Mouse (Mus musculus): ENCODE results near the gene Znrf2. TPM values are rescaled to one million over a fixed set of nuclear protein-coding genes. Genes with fewer than 3 reads are reported as not detected.
A peak's percentile ranks its signal among the peaks of the same experiment; 100 is the strongest.

The Znrf2 gene
- polyA plus RNA-seq, 1 experiment from 2014 or later = 6.2 TPM

DNA sequence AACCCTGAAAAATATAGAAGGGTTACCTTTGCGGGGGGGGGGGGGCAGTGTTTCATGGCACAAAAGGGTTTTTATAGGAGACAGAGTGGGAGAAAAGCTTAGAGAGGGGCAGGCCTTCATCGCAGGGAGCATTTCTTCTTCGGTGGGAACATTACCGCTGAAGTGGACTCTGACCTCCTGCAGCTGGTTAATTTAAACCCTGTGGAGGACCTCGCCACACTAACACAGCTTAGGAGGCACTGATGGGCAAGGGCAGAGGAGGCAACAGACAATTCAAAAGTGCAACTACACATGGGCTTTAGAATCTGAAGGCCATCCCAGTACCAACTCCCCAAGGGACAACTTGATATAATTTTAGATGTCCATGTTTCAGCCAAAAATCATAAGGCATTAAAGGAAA lies 20.7 kb upstream of the Znrf2 start:
- Histone ChIP-seq H3K27me3 (ENCODE audit: control insufficient read depth, insufficient read depth, low read depth, low read length) (no peaks in the 10 kb centered on the region), H3K9me3 (replicated peaks; ENCODE audit: control insufficient read depth, low read length, poor library complexity, severe bottlenecking) (no peaks in the 10 kb centered on the region), H3K4me1 (ENCODE audit: control insufficient read depth, insufficient read depth, low read length) (no peaks in the 10 kb centered on the region), H3K4me2 (ENCODE audit: low read length) (no peak overlapping the region), H3K4me3 (ENCODE audit: low read depth, low read length) (no peak overlapping the region), H3K36me3 (ENCODE audit: control insufficient read depth, insufficient read depth, low read length) (no peaks in the 10 kb centered on the region), H3K9ac (ENCODE audit: low read depth, low read length) (no peak overlapping the region), H3K27ac (ENCODE audit: low read length) (no peak overlapping the region)
- WGBS = 69% methylated on average over 5 of the region's 5 CpGs
- no peak for ATAC-seq

DNA sequence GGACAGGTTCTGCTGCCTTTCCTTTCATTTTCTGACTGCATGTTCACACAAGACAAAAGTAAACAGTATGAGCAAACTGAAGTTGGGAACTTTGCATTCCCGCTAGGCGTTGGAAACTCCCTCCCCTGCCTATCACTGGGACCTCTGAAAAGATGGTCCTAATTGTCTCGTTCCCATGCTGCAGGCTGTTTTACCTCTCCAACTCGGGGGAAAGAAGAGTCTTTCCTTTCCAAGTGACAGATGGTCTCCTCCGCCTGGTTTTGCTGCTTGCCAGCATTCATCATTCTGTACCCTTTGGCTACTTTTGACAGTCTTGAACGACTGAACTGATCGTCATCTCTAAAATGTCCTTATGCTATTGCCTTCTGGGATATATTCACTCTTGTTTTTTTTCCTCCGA lies 14.4 kb upstream of the Znrf2 start:
- Histone ChIP-seq H3K4me1 (ENCODE audit: control insufficient read depth, insufficient read depth, low read length) (no peaks in the 10 kb centered on the region), H3K27ac (ENCODE audit: low read length) (no peak overlapping the region), H3K27me3 (ENCODE audit: control insufficient read depth, insufficient read depth, low read depth, low read length) (no peaks in the 10 kb centered on the region), H3K4me2 (ENCODE audit: low read length) (no peak overlapping the region), H3K36me3 (ENCODE audit: control insufficient read depth, insufficient read depth, low read length) (no peaks in the 10 kb centered on the region), H3K4me3 (ENCODE audit: low read depth, low read length) (no peak overlapping the region), H3K9ac (ENCODE audit: low read depth, low read length) (no peak overlapping the region), H3K9me3 (replicated peaks; ENCODE audit: control insufficient read depth, low read length, poor library complexity, severe bottlenecking) (no peaks in the 10 kb centered on the region)
- 68% methylated on average over 8 of the region's 8 CpGs for WGBS
- no peak for ATAC-seq

DNA sequence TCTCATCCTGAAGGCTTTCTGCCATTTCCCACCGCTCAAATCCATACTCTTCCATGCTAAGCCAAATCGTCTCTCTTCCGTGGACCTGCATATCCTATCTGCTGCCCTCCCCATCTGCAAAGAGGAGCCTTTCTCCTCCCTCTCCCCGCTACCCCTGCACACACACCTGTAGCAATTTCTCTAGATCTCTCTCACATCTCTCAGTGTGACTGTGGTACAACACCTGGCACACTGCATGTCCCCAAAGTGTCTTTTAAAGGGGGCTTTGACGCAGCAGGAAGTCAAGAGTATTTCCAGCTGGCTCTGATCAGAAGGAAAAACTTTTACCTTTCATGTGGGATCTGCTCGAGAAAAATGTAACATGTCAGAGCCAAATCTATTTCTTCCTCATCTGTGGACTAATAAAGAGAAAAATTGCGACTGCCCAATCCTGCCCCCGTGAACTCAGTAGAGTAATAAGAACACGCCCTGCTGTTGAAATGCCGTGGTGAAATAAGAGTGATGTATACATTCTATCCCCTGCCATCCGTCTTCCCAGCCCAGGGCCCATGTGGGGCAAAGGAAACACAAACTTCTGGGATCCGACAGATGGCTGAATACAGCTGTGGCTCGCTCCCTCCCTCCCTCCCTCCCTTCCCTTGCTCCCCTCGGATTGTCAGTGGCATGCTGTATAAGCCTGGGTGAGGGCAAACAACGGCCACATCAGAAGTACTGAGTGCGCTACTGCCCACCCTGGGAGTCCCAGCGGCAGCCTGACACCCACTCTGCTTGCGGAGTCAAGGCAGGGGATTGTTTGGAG lies 12.5 kb upstream of the Znrf2 start:
- Histone ChIP-seq H3K27ac (ENCODE audit: low read length) (no peak overlapping the region), H3K9me3 (replicated peaks; ENCODE audit: control insufficient read depth, low read length, poor library complexity, severe bottlenecking) (no peaks in the 10 kb centered on the region), H3K36me3 (ENCODE audit: control insufficient read depth, insufficient read depth, low read length) (no peaks in the 10 kb centered on the region), H3K4me1 (ENCODE audit: control insufficient read depth, insufficient read depth, low read length) (no peaks in the 10 kb centered on the region), H3K4me2 (ENCODE audit: low read length) (no peak overlapping the region), H3K27me3 (ENCODE audit: control insufficient read depth, insufficient read depth, low read depth, low read length) (no peaks in the 10 kb centered on the region), H3K9ac (ENCODE audit: low read depth, low read length) (no peak overlapping the region), H3K4me3 (ENCODE audit: low read depth, low read length) (no peak overlapping the region)
- 68% methylated on average over 17 of the region's 18 CpGs for WGBS
- ATAC-seq = no peak

DNA sequence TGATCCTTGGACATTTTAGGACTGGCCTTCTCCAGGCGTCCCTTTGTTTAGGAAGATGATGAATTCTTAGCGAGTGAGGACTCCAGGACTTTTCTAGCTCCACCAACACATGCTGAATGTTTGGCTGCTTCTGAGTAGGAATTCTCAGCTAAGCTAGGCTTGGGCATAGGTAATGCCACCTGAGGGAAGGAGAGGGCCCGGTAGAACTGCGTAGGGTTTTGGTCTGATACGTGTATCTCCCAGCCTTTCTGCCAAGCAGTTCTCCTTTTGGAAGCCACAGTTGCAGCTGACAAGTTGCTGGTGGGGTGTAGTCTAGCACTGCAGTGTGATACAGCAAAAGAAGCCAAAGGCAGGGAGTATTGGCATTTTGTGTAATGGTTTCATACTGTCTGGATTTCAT lies 10.9 kb upstream of the Znrf2 start:
- Histone ChIP-seq H3K4me2 (ENCODE audit: low read length) (no peak overlapping the region), H3K27ac (ENCODE audit: low read length) (no peak overlapping the region), H3K27me3 (ENCODE audit: control insufficient read depth, insufficient read depth, low read depth, low read length) (no peaks in the 10 kb centered on the region), H3K9me3 (replicated peaks; ENCODE audit: control insufficient read depth, low read length, poor library complexity, severe bottlenecking) (no peaks in the 10 kb centered on the region), H3K36me3 (ENCODE audit: control insufficient read depth, insufficient read depth, low read length) (no peaks in the 10 kb centered on the region), H3K4me1 (ENCODE audit: control insufficient read depth, insufficient read depth, low read length) (no peaks in the 10 kb centered on the region), H3K4me3 (ENCODE audit: low read depth, low read length) (no peak overlapping the region), H3K9ac (ENCODE audit: low read depth, low read length) (no peak overlapping the region)
- WGBS = 84% methylated on average over 5 of the region's 5 CpGs
- no peak for ATAC-seq

DNA sequence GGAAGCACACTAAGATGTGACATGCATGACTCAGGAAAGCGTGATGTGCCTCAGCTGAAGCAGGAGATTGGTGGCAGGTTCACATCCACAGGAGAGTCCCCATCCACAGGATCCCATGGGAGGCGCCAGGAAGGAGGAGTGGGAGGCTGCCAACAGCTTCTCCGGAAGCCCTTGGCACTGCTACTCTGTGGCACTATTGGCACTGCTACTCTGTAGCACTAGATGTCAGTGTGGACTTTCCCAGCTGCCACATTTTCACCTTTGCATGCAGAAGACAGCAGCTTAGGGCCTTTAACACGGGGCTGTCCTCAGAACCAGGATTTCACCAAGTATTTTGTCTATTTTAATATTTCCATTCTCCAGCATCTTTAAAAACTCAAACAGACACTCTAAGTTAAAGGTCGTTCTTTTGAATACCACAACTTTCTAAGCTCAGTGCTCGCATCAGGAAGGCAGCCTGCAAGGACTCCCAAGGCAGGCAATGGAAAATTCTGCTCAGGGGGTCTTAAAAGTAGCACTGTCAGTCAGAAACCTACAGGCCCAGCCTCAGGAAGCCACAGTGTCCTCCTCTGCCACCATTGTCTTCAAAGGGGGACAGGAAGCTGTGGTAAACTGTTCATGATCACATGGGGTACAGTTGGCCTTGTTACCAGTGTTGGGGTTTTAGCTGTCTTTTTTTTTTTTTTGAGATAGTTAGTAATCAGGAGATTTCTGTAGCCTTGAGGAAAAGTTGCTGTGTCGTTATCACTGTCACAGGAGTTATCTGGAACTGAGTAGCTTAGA lies 7.0 kb upstream of the Znrf2 start:
- no peaks in the 10 kb centered on the region for H3K9me3 ChIP-seq (replicated peaks; ENCODE audit: control insufficient read depth, low read length, poor library complexity, severe bottlenecking)
- ATAC-seq = peak; percentile 60; the same call in 1 of the 2 replicates
- H3K27ac ChIP-seq (ENCODE audit: low read length) = no peak overlapping the region
- H3K9ac ChIP-seq (ENCODE audit: low read depth, low read length) = no peak overlapping the region
- no peaks in the 10 kb centered on the region for H3K4me1 ChIP-seq (ENCODE audit: control insufficient read depth, insufficient read depth, low read length)
- H3K36me3 ChIP-seq (ENCODE audit: control insufficient read depth, insufficient read depth, low read length) = no peaks in the 10 kb centered on the region
- H3K27me3 ChIP-seq (ENCODE audit: control insufficient read depth, insufficient read depth, low read depth, low read length) = no peaks in the 10 kb centered on the region
- no peak overlapping the region for H3K4me2 ChIP-seq (ENCODE audit: low read length)
- 65% methylated on average over 7 of the region's 7 CpGs for WGBS
- no peak overlapping the region for H3K4me3 ChIP-seq (ENCODE audit: low read depth, low read length)

DNA sequence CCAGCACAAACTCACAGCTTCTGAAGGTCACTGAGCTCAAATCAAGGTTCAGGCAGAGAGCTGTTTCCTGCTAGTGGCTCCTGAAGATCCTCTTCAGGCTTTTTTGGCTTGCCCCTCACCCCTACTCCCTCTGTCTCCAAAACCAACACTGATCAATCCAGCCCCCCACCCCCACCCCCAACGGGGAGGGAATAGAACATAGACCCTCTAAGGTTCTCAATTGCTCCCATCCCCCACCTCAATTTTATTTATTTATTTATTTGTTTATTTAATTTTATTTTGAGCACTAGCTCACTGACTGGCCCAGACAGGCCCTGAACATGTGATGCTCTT lies 6.4 kb upstream of the Znrf2 start:
- Histone ChIP-seq H3K27ac (ENCODE audit: low read length) (no peak overlapping the region), H3K4me1 (ENCODE audit: control insufficient read depth, insufficient read depth, low read length) (no peaks in the 10 kb centered on the region), H3K4me3 (ENCODE audit: low read depth, low read length) (no peak overlapping the region), H3K27me3 (ENCODE audit: control insufficient read depth, insufficient read depth, low read depth, low read length) (no peaks in the 10 kb centered on the region), H3K36me3 (ENCODE audit: control insufficient read depth, insufficient read depth, low read length) (no peaks in the 10 kb centered on the region), H3K4me2 (ENCODE audit: low read length) (no peak overlapping the region), H3K9me3 (replicated peaks; ENCODE audit: control insufficient read depth, low read length, poor library complexity, severe bottlenecking) (no peaks in the 10 kb centered on the region), H3K9ac (ENCODE audit: low read depth, low read length) (no peak overlapping the region)
- WGBS = 79% methylated on average over 1 of the region's 1 CpGs
- ATAC-seq = no peak

DNA sequence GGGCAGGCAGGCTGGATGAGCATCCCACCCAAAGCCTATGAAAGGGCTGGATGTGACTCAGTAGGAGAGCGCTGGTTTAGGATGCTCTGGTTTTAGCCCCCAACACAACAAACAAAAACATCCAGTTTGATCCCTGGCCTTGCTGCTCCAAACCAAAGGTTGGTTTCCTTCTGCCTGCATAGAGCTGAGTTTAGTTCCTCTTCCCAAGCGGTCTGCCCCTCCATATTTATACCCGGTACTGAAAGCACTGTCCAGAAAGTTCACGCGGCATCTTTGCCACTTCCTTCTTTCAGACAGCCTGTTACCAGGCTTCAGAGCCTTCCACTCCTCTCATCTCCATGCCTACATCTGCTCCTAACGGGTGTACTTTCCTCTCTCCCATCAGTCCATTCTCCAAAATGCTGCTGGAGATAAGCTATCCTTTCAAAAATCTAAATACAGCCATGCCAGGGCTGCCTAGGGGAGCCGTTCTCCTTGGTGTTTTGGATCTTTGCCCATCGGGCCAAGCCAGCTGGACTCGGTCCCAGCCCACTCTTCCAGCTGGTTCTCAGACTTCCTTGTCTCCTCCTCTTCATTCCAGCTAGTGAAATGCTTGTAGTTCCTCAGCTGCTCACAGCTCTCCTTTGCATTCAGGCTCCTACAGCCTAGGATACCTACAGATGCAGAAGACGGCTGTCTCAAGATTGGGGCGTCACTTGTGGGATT lies 5.0 kb upstream of the Znrf2 start:
- no peak for ATAC-seq
- no peaks in the 10 kb centered on the region for H3K9me3 ChIP-seq (replicated peaks; ENCODE audit: control insufficient read depth, low read length, poor library complexity, severe bottlenecking)
- H3K36me3 ChIP-seq (ENCODE audit: control insufficient read depth, insufficient read depth, low read length) = no peaks in the 10 kb centered on the region
- peaks cover 5% of the 10 kb centered on the region for H3K4me1 ChIP-seq (ENCODE audit: control insufficient read depth, insufficient read depth, low read length)
- H3K4me2 ChIP-seq (ENCODE audit: low read length) = no peak overlapping the region
- 70% methylated on average over 11 of the region's 11 CpGs for WGBS
- no peak overlapping the region for H3K4me3 ChIP-seq (ENCODE audit: low read depth, low read length)
- no peaks in the 10 kb centered on the region for H3K27me3 ChIP-seq (ENCODE audit: control insufficient read depth, insufficient read depth, low read depth, low read length)
- H3K27ac ChIP-seq (ENCODE audit: low read length) = no peak overlapping the region
- no peak overlapping the region for H3K9ac ChIP-seq (ENCODE audit: low read depth, low read length)

DNA sequence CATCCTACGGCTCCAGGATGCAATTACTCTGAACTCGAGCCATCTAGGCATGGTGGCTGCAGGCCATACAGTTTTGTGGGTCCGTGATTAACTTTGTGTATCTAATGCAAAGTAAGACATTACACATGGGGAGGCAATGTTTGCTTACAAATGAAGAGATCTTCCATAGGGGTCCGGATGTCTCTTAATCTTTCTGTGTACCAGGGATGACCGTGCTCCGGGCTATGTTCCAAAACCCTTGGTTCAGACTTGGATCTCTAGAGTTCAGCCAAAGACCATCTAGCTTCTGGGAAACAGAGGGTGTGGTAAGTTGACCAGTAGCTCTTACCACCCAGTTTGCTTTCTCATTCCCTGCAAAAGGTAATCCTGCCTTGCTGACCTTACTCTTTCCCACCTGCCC lies 4.4 kb upstream of the Znrf2 start:
- no peaks in the 10 kb centered on the region for H3K27me3 ChIP-seq (ENCODE audit: control insufficient read depth, insufficient read depth, low read depth, low read length)
- H3K27ac ChIP-seq (ENCODE audit: low read length) = no peak overlapping the region
- peaks cover 5% of the 10 kb centered on the region for H3K4me1 ChIP-seq (ENCODE audit: control insufficient read depth, insufficient read depth, low read length)
- H3K9ac ChIP-seq (ENCODE audit: low read depth, low read length) = no peak overlapping the region
- H3K36me3 ChIP-seq (ENCODE audit: control insufficient read depth, insufficient read depth, low read length) = no peaks in the 10 kb centered on the region
- ATAC-seq = no peak
- no peaks in the 10 kb centered on the region for H3K9me3 ChIP-seq (replicated peaks; ENCODE audit: control insufficient read depth, low read length, poor library complexity, severe bottlenecking)
- 74% methylated on average over 6 of the region's 6 CpGs for WGBS
- H3K4me3 ChIP-seq (ENCODE audit: low read depth, low read length) = no peak overlapping the region
- H3K4me2 ChIP-seq (ENCODE audit: low read length) = no peak overlapping the region
